Mouse (Mus musculus): ENCODE measurements around the gene Emc10.

DNA sequence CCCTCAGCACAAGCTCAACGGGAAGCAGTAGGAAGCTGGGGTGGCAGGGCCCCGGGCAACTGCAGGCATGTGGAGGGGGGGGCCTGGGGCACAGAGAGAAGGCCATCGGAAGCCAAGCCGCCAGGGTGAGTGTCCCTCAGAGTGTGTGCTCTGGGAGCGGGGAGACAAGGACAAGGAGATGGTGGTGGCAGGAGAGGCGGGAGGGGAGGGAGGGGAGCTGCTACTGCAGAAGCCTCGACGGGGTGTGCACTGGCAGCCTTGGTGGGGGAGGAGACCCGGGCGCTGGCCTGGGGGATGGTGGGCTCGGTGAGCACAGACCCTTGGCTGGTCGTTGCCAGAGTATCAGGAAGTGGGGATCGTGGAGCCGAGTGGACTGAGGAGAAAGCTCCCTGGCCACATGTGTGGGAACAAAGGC, 53.9 kb downstream of the Emc10 start:
- TF ChIP-seq GATA1 (IDR thresholded peaks at IDR 0.05; ENCODE audit: low read length) (no peak), TAL1 (IDR thresholded peaks at IDR 0.05; ENCODE audit: low read length) (no peak)

Data from erythroblast, embryonic 14.5 days (primary cell).